Mouse (Mus musculus) CD4-positive, CD25-positive, alpha-beta regulatory T cell (primary cell): ENCODE results near the gene Enox1. TPM values are rescaled to one million over a fixed set of nuclear protein-coding genes. Genes with fewer than 3 reads are reported as not detected.

Experiments used
- polyA plus RNA-seq: library from polyadenylated mRNA; unstranded; fragments of 100-300 nt; shearing (Covaris generic); gene quantifications from one replicate; pipeline ENCODE4 v1.2.1, GENCODE M21; 2017

Gene Enox1
- polyA plus RNA-seq: 0.14 TPM

GRCm38 (mm10) chr14:77156222-77156910 is at the start of gene Enox1:
Gene Enox1 (plus strand): TSS chr14:77156763.

Other genes starting within 250 kb of the Enox1 start
- 2.3 TPM for gene Ccdc122, start 120.0 kb upstream of the Enox1 start, polyA plus RNA-seq
- gene Lacc1, start 119.9 kb upstream of the Enox1 start, polyA plus RNA-seq: 0.89 TPM